Mouse (Mus musculus): ENCODE data around the gene Hectd2. TPM values are rescaled to one million over a fixed set of nuclear protein-coding genes. Genes with fewer than 3 reads are reported as not detected.
A peak's percentile ranks its signal among the peaks of the same experiment; 100 is the strongest.

Hectd2 gene
- polyA plus RNA-seq, 2 experiments = 4.3 to 6.9 TPM

DNA sequence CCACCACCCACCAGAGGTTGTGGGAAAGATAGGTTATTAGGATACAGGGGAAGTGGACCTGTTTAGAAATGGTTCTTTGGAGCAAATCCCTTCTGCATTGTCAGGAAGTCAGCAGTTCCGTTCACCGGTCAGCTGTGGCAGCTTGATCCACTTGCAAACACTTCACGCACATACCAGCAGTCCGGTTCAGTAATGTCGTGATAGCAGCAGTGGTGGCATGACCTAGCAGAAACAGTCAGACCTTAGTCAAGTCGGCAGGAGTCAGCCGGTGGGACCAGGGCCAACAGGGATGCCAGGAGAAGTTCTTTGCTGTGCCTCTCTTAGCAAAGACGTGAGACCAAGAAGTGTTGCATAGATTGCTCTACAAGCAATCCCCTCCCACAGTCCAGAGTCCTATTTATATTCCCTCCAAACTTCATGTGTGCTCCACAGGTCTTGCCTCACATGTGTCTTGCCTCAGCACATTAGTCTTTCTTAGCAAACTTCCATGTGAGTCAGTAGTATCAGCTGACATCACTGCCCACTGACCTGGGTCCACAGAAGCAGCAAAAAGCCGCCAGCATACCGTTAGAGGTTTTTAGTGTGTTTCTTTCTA lies 14.3 kb upstream of the Hectd2 start:
- no peak for ATAC-seq (ENCODE audit: low FRiP score, low read depth)
- no peak overlapping the region for H3K4me2 ChIP-seq (replicated peaks; ENCODE audit: low read depth, low read length, severe bottlenecking)
- no peak overlapping the region for H3K4me3 ChIP-seq (replicated peaks; ENCODE audit: low read length)
- 77% methylated on average over 10 of the region's 10 CpGs for WGBS
- H3K27me3 ChIP-seq (ENCODE audit: control insufficient read depth, insufficient read depth, low read length) = no peaks in the 10 kb centered on the region
- H3K4me1 ChIP-seq (ENCODE audit: control insufficient read depth, insufficient read depth, low read length) = peaks cover 6% of the 10 kb centered on the region
- no peaks in the 10 kb centered on the region for H3K36me3 ChIP-seq (ENCODE audit: control insufficient read depth, insufficient read depth, low read length)
- no peaks in the 10 kb centered on the region for H3K9me3 ChIP-seq (ENCODE audit: control insufficient read depth, low read length)
- H3K27ac ChIP-seq (replicated peaks; ENCODE audit: low read depth, low read length) = no peak overlapping the region
- no peak for TF ChIP-seq POLR2A (IDR thresholded peaks at IDR 0.05; ENCODE audit: borderline replicate concordance, extremely low read depth, insufficient read depth, insufficient read length)
- DNase-seq (ENCODE audit: low spot score) = no peak
- H3K9ac ChIP-seq (ENCODE audit: low read depth, low read length, severe bottlenecking) = no peak overlapping the region

DNA sequence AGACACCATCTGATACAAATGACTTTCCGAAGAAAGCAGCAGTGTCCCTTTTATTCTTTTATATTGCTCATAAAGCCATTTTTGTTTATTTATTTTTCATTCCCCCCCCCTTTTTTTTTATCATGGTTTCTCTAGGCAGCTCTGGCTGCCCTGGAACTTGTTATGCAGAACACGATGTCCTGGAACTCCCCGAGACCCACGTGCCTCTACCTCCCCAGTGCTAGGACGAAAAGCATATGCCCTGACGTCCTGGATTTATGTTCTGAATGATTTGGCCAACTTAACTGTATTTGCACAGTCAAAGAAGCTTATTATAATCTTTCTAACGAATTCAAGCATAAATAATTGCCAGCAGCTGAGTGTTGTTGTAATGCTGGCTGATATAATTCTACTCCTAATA lies 13.7 kb upstream of the Hectd2 start:
- no peak overlapping the region for H3K4me2 ChIP-seq (replicated peaks; ENCODE audit: low read depth, low read length, severe bottlenecking)
- no peak overlapping the region for H3K27ac ChIP-seq (replicated peaks; ENCODE audit: low read depth, low read length)
- H3K9me3 ChIP-seq (ENCODE audit: control insufficient read depth, low read length) = no peaks in the 10 kb centered on the region
- H3K9ac ChIP-seq (ENCODE audit: low read depth, low read length, severe bottlenecking) = no peak overlapping the region
- WGBS = 70% methylated on average over 7 of the region's 7 CpGs
- no peak for TF ChIP-seq POLR2A (IDR thresholded peaks at IDR 0.05; ENCODE audit: borderline replicate concordance, extremely low read depth, insufficient read depth, insufficient read length)
- H3K27me3 ChIP-seq (ENCODE audit: control insufficient read depth, insufficient read depth, low read length) = no peaks in the 10 kb centered on the region
- no peak overlapping the region for H3K4me3 ChIP-seq (replicated peaks; ENCODE audit: low read length)
- H3K36me3 ChIP-seq (ENCODE audit: control insufficient read depth, insufficient read depth, low read length) = no peaks in the 10 kb centered on the region
- H3K4me1 ChIP-seq (ENCODE audit: control insufficient read depth, insufficient read depth, low read length) = 0 out of 2 replicates have a peak, but pooled peaks cover 2% of the 10 kb centered on the region
- DNase-seq (ENCODE audit: low spot score) (no peak), ATAC-seq (ENCODE audit: low FRiP score, low read depth) (no peak)

DNA sequence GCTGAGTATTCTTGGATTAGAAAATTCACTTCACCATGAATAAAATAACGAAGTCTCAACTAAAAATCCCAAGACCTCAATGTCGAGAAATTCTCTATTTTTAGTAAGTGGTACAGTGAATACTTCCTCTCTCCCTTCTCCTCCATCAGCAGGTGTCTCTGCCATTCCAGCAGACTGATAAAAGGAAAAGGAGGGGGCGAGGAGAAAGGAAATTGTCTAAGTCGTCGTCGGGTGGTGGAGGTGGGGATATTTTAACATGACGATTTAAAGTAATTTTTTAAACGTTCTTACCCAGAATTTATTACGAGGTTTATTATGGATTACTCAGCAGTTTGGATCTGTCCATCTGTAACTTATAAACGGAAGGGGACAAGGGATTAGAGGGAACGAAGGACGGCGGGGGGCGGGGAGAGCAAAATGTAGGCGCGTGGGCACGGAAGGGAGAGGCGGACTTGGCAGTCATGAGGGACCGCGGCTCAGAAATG lies 836 bp upstream of the Hectd2 start:
- H3K27me3 ChIP-seq (ENCODE audit: control insufficient read depth, insufficient read depth, low read length) = 0 out of 2 replicates have a peak, but pooled peaks cover 4% of the 10 kb centered on the region
- no peaks in the 10 kb centered on the region for H3K36me3 ChIP-seq (ENCODE audit: control insufficient read depth, insufficient read depth, low read length)
- H3K4me3 ChIP-seq (replicated peaks; ENCODE audit: low read length) = peak overlapping the region; percentile 78
- peak overlapping the region; percentile 98 for H3K4me2 ChIP-seq (replicated peaks; ENCODE audit: low read depth, low read length, severe bottlenecking)
- WGBS = 6% methylated on average over 20 of the region's 20 CpGs
- H3K27ac ChIP-seq (replicated peaks; ENCODE audit: low read depth, low read length) = no peak overlapping the region
- peak; percentile 51 for ATAC-seq (ENCODE audit: low FRiP score, low read depth)
- H3K4me1 ChIP-seq (ENCODE audit: control insufficient read depth, insufficient read depth, low read length) = peaks cover 3% of the 10 kb centered on the region; the same call in 1 of the 2 replicates
- TF ChIP-seq POLR2A (IDR thresholded peaks at IDR 0.05; ENCODE audit: borderline replicate concordance, extremely low read depth, insufficient read depth, insufficient read length) = no peak
- H3K9me3 ChIP-seq (ENCODE audit: control insufficient read depth, low read length) = no peaks in the 10 kb centered on the region
- peak overlapping the region; percentile 89 for H3K9ac ChIP-seq (ENCODE audit: low read depth, low read length, severe bottlenecking)
- DNase-seq (ENCODE audit: low spot score) = no peak

DNA sequence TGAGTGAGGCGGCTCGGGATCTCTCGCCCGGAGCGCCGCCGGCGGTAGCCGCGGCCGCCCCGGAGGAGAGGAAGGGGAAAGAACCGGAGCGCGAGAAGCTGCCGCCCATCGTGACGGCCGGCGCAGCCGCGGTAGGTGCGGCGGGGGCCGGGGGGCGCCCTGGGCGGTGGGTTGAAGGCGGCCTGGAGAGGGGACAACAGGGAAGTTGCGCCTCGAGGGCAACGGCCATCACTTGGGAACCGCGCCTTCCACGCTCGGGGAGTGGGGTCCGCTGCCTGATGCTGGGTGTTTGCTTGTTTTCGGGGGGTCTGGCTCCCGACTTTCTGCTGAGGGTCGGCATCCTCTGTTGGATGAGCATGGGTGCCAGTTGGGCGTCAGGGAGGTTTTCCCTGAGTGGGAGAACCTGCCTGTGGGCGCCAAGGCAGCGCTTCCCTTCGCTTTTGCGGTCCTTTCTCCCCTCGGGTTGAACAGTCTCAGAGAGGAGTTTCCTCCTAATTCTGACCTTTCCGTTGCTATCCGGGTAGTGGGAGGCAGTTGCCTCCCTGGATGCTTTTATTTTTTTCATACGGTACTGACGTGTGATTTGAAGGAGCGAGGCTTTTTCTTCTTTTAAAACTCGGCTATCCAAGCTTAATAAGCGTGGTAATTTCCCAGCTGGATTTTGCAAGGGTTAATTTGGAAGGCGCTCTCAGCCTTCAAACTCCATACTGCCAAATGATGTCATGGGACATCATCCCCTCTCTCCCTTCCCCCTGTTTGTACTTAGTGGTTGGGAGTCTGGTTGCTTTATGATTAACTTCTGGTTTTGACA lies 551 bp downstream of the Hectd2 start:
- WGBS = 0% methylated on average over 47 of the region's 53 CpGs
- Histone ChIP-seq H3K27me3 (ENCODE audit: control insufficient read depth, insufficient read depth, low read length) (0 out of 2 replicates have a peak, but pooled peaks cover 4% of the 10 kb centered on the region), H3K4me2 (replicated peaks; ENCODE audit: low read depth, low read length, severe bottlenecking) (peak overlapping the region; percentile 57), H3K9ac (ENCODE audit: low read depth, low read length, severe bottlenecking) (peak overlapping the region; percentile 89), H3K9me3 (ENCODE audit: control insufficient read depth, low read length) (no peaks in the 10 kb centered on the region), H3K36me3 (ENCODE audit: control insufficient read depth, insufficient read depth, low read length) (no peaks in the 10 kb centered on the region), H3K4me1 (ENCODE audit: control insufficient read depth, insufficient read depth, low read length) (peaks cover 3% of the 10 kb centered on the region; the same call in 1 of the 2 replicates), H3K4me3 (replicated peaks; ENCODE audit: low read length) (peak overlapping the region; percentile 78), H3K27ac (replicated peaks; ENCODE audit: low read depth, low read length) (peak overlapping the region; percentile 77)
- TF ChIP-seq POLR2A (IDR thresholded peaks at IDR 0.05; ENCODE audit: borderline replicate concordance, extremely low read depth, insufficient read depth, insufficient read length) = no peak
- DNase-seq (ENCODE audit: low spot score) = peak; percentile 27
- peak; percentile 62 for ATAC-seq (ENCODE audit: low FRiP score, low read depth)

DNA sequence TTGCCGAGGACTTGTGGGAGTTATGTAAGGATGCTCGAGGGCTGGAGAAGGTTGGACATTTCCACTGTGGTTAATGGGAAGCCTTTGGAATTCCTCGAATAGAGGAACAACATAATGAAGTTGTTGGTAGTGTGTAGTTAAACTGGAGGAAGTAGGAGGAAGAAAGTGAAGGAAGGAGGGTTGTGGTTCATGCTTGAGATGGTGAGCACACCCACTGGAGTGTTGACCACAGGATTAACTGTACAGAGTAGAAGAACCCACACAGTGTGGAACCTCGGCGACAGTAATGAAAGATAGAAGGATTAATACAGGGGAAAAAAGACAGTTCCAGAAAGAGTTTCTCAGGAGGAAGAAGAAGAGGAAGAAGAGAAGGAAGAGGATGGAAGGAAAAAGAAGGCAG lies 4.9 kb downstream of the Hectd2 start:
- no peak overlapping the region for H3K4me3 ChIP-seq (replicated peaks; ENCODE audit: low read length)
- H3K36me3 ChIP-seq (ENCODE audit: control insufficient read depth, insufficient read depth, low read length) = no peaks in the 10 kb centered on the region
- H3K27ac ChIP-seq (replicated peaks; ENCODE audit: low read depth, low read length) = no peak overlapping the region
- peaks cover 3% of the 10 kb centered on the region; the same call in 1 of the 2 replicates for H3K4me1 ChIP-seq (ENCODE audit: control insufficient read depth, insufficient read depth, low read length)
- DNase-seq (ENCODE audit: low spot score) (no peak), ATAC-seq (ENCODE audit: low FRiP score, low read depth) (no peak)
- 75% methylated on average over 5 of the region's 5 CpGs for WGBS
- H3K4me2 ChIP-seq (replicated peaks; ENCODE audit: low read depth, low read length, severe bottlenecking) = no peak overlapping the region
- no peak overlapping the region for H3K9ac ChIP-seq (ENCODE audit: low read depth, low read length, severe bottlenecking)
- H3K9me3 ChIP-seq (ENCODE audit: control insufficient read depth, low read length) = no peaks in the 10 kb centered on the region
- H3K27me3 ChIP-seq (ENCODE audit: control insufficient read depth, insufficient read depth, low read length) = 0 out of 2 replicates have a peak, but pooled peaks cover 4% of the 10 kb centered on the region
- TF ChIP-seq POLR2A (IDR thresholded peaks at IDR 0.05; ENCODE audit: borderline replicate concordance, extremely low read depth, insufficient read depth, insufficient read length) = no peak

Data from limb, embryonic 14.5 days (tissue).